Mouse (Mus musculus): Measurements from ENCODE around the gene Irf2bp1.

DNA sequence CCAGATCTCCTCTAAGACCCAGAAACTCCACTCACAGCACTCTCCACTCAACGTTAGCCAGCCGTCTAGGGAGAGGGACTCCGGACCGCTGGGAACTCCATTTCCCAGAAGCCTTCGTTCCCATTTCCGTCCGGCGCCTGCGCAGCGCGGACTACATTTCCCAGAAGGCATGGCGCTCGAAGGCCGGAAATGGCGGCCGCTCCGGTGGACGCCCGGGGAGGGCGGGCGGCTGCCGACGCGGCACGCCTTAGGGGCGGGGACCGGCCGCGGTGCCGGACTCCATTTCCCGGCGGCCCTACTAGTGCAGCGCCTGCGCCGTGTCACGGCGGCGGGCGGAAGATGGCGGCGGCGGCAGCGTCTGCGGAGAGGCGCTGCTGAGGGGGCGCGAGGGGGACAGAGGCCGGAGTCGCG, 20.3 kb downstream of the Irf2bp1 start, which contains the start of gene Sympk:
- TF ChIP-seq CTCF (IDR thresholded peaks at IDR 0.05; ENCODE audit: control insufficient read depth, insufficient read depth, insufficient read length) (no peak), MYOG (IDR thresholded peaks at IDR 0.05; ENCODE audit: control insufficient read depth, extremely low read depth, insufficient read length) (no peak), MAX (IDR thresholded peaks at IDR 0.05) (no peak)
